Mouse (Mus musculus) intestine, postnatal 0 days (tissue): ENCODE measurements around the gene Doc2g. TPM values are rescaled to one million over a fixed set of nuclear protein-coding genes. Genes with fewer than 3 reads are reported as not detected.

Source experiments
- ATAC-seq: fragments of 200-750 bp; cut with Nextera tagmentation; 2 replicates; pipeline ENCODE4 v1.8.0; 2017; ENCODE audit warnings: mild to moderate bottlenecking, moderate TSS enrichment, moderate library complexity
- H3K27ac ChIP-seq: fragments of 300-500 bp; sonication (generic); 2 replicates; pipeline ENCODE4 v1.5.1; 2014; ENCODE audit warnings: mild to moderate bottlenecking, low read depth, low read length, moderate library complexity
- H3K27me3 ChIP-seq: fragments of 300-500 bp; sonication (generic); replicated peaks from 2 replicates; pipeline ENCODE4 v1.6.1; 2014; ENCODE audit warnings: low read length, mixed read lengths; ENCODE audit not compliant: control insufficient read depth, insufficient read depth
- H3K36me3 ChIP-seq: fragments of 300-500 bp; sonication (generic); 2 replicates; pipeline ENCODE4 v1.6.1; 2014; ENCODE audit warnings: mild to moderate bottlenecking, moderate library complexity; ENCODE audit not compliant: control insufficient read depth, insufficient read depth
- H3K4me1 ChIP-seq: fragments of 300-500 bp; sonication (generic); replicated peaks from 2 replicates; pipeline ENCODE4 v1.6.1; 2014; ENCODE audit warnings: antibody characterized with exemption, low read length, mixed read lengths; ENCODE audit not compliant: control insufficient read depth, insufficient read depth
- H3K4me2 ChIP-seq: fragments of 300-500 bp; sonication (generic); replicated peaks from 2 replicates; pipeline ENCODE4 v1.6.1; 2014; ENCODE audit warnings: low read depth, mild to moderate bottlenecking, moderate library complexity
- H3K4me3 ChIP-seq: fragments of 300-500 bp; sonication (generic); 2 replicates; pipeline ENCODE4 v1.5.1; 2014; ENCODE audit warnings: low read depth, low read length
- H3K9ac ChIP-seq: fragments of 300-500 bp; sonication (generic); 2 replicates; pipeline ENCODE4 v1.6.1; 2014; ENCODE audit warnings: mild to moderate bottlenecking, low read depth, low read length
- H3K9me3 ChIP-seq: fragments of 300-500 bp; sonication (generic); 2 replicates; pipeline ENCODE4 v1.6.1; 2016; ENCODE audit warnings: mixed run types; ENCODE audit not compliant: control insufficient read depth
- CTCF ChIP-seq: sonication (generic); IDR thresholded peaks from 2 replicates; pipeline ENCODE4 v1.5.1; 2016; ENCODE audit warnings: low read depth, mild to moderate bottlenecking, control low read depth, antibody characterized with exemption, moderate library complexity
- WGBS: fragments of 180-500 bp; shearing (Covaris S2); extraction: QIAGEN DNeasy Blood & Tissue Kit; methylation state at CpG from one replicate; pipeline ENCODE4 v1.1.7; 2014; 5-methylcytosine and 5-hydroxymethylcytosine counted together
- polyA plus RNA-seq: library from polyadenylated mRNA; unstranded; fragments of >200 nt; fragmentation: Nextera tagmentation; extraction: Ambion mirVana; gene quantifications from 2 replicates; pipeline ENCODE4 v1.2.1, GENCODE M21; 2015

The Doc2g gene
- polyA plus RNA-seq, 1 experiment from 2014 or later, result 0.64 TPM

GRCm38 (mm10) chr19:4055947-4056693 is 53.0 kb downstream of the Doc2g start:
- peaks cover 10% of the 10 kb centered on the region; the same call in 1 of the 2 replicates for H3K4me1 ChIP-seq
- H3K27ac ChIP-seq, result peak overlapping the region; percentile 69
- H3K9ac ChIP-seq, result no peak overlapping the region
- 0 out of 2 replicates have a peak overlapping the region, but pooled peaks have one; percentile 0 for H3K4me2 ChIP-seq
- peak; percentile 28 for TF ChIP-seq CTCF
- 24% methylated on average over 15 of the region's 15 CpGs for WGBS
- peak; percentile 50 for ATAC-seq
- no peak overlapping the region for H3K4me3 ChIP-seq
- H3K36me3 ChIP-seq, result no peaks in the 10 kb centered on the region
- H3K27me3 ChIP-seq, result no peaks in the 10 kb centered on the region
- no peaks in the 10 kb centered on the region for H3K9me3 ChIP-seq

Other genes starting within 250 kb of the Doc2g start
- 10.4 and 11.0 TPM in 2 replicates for gene Kmt5b, start 235.9 kb upstream of the Doc2g start, polyA plus RNA-seq
- gene Chka, start 151.5 kb upstream of the Doc2g start, polyA plus RNA-seq, result 113 and 155 TPM in 2 replicates
- 76.2 and 83.0 TPM in 2 replicates for gene Tcirg1, start 96.2 kb upstream of the Doc2g start, polyA plus RNA-seq
- gene Ndufs8, start 90.5 kb upstream of the Doc2g start, polyA plus RNA-seq, result 303 and 317 TPM in 2 replicates
- gene Aldh3b1, start 73.5 kb upstream of the Doc2g start, polyA plus RNA-seq, result 16.1 and 17.4 TPM in 2 replicates
- 28.3 and 29.2 TPM in 2 replicates for gene Unc93b1, start 68.1 kb upstream of the Doc2g start, polyA plus RNA-seq
- not detected in 2 replicates for gene Aldh3b3, start 44.7 kb upstream of the Doc2g start, polyA plus RNA-seq
- 0.17 and 0.51 TPM in 2 replicates for gene Aldh3b2, start 31.0 kb upstream of the Doc2g start, polyA plus RNA-seq
- gene Acy3, start 16.7 kb upstream of the Doc2g start, polyA plus RNA-seq, result 32.3 and 34.5 TPM in 2 replicates
- gene Tbx10, start 10.6 kb upstream of the Doc2g start, polyA plus RNA-seq, result 0.59 and 0.61 TPM in 2 replicates
- 31.7 and 32.9 TPM in 2 replicates for gene Nudt8, start 2.7 kb upstream of the Doc2g start, polyA plus RNA-seq
- gene Gm49405, start 2.7 kb upstream of the Doc2g start, polyA plus RNA-seq, result 0.42 and 0.44 TPM in 2 replicates
- 244 and 255 TPM in 2 replicates for gene Ndufv1, start 9.5 kb downstream of the Doc2g start, polyA plus RNA-seq
- 746 and 756 TPM in 2 replicates for gene Gstp1, start 34.7 kb downstream of the Doc2g start, polyA plus RNA-seq
- 151 and 182 TPM in 2 replicates for gene Gstp2, start 42.7 kb downstream of the Doc2g start, polyA plus RNA-seq
- gene Gstp3, start 56.3 kb downstream of the Doc2g start, polyA plus RNA-seq, result 68.7 and 72.6 TPM in 2 replicates
- gene Cabp2, start 78.3 kb downstream of the Doc2g start, polyA plus RNA-seq, result not detected in 2 replicates
- gene Cdk2ap2, start 93.9 kb downstream of the Doc2g start, polyA plus RNA-seq, result 97.1 and 108 TPM in 2 replicates
- 13.7 and 16.3 TPM in 2 replicates for gene Pitpnm1, start 96.7 kb downstream of the Doc2g start, polyA plus RNA-seq
- gene Aip, start 122.5 kb downstream of the Doc2g start, polyA plus RNA-seq, result 42.0 and 42.3 TPM in 2 replicates
- gene Gpr152, start 136.5 kb downstream of the Doc2g start, polyA plus RNA-seq, result not detected in 2 replicates
- gene Cabp4, start 140.7 kb downstream of the Doc2g start, polyA plus RNA-seq, result 0.33 TPM in 2 replicates
- gene Coro1b, start 145.3 kb downstream of the Doc2g start, polyA plus RNA-seq, result 237 and 239 TPM in 2 replicates
- 2.7 and 3.4 TPM in 2 replicates for gene Ptprcap, start 150.3 kb downstream of the Doc2g start, polyA plus RNA-seq
- 33.9 and 35.1 TPM in 2 replicates for gene Rps6kb2, start 160.0 kb downstream of the Doc2g start, polyA plus RNA-seq
- gene Carns1, start 172.2 kb downstream of the Doc2g start, polyA plus RNA-seq, result 0.90 TPM in 2 replicates
- 2.0 and 2.3 TPM in 2 replicates for gene Tbc1d10c, start 188.0 kb downstream of the Doc2g start, polyA plus RNA-seq
- 370 and 382 TPM in 2 replicates for gene Ppp1ca, start 188.8 kb downstream of the Doc2g start, polyA plus RNA-seq
- gene Rad9a, start 198.3 kb downstream of the Doc2g start, polyA plus RNA-seq, result 12.3 and 13.5 TPM in 2 replicates
- 2.4 and 2.5 TPM in 2 replicates for gene Clcf1, start 210.9 kb downstream of the Doc2g start, polyA plus RNA-seq
- not detected in 2 replicates for gene AC109138.7, start 211.0 kb downstream of the Doc2g start, polyA plus RNA-seq
- gene Pold4, start 228.6 kb downstream of the Doc2g start, polyA plus RNA-seq, result 81.5 and 87.8 TPM in 2 replicates